Mouse (Mus musculus) limb, embryonic 14.5 days (tissue): ENCODE results near the gene Mlst8. TPM values are rescaled to one million over a fixed set of nuclear protein-coding genes. Genes with fewer than 3 reads are reported as not detected.
A peak's percentile ranks its signal among the peaks of the same experiment; 100 is the strongest.

Experiments
- ATAC-seq: fragments of 200-750 bp; cut with Nextera tagmentation; 2 replicates; pipeline ENCODE4 v1.8.0; 2017; ENCODE audit warnings: low read depth, moderate number of reproducible peaks, moderate TSS enrichment; ENCODE audit not compliant: low FRiP score
- DNase-seq: peaks from one replicate; pipeline ENCODE4 v3.0.0-alpha.2; 2015; ENCODE audit warnings: low spot score
- H3K27ac ChIP-seq: fragments of 300-500 bp; sonication (generic); replicated peaks from 2 replicates; pipeline ENCODE4 v1.5.1; 2014; ENCODE audit warnings: low read depth, mild to moderate bottlenecking, low read length, moderate library complexity, mixed read lengths
- H3K27me3 ChIP-seq: fragments of 300-500 bp; sonication (generic); 2 replicates; pipeline ENCODE4 v1.6.1; 2014; ENCODE audit warnings: low read length, mixed read lengths; ENCODE audit not compliant: control insufficient read depth, insufficient read depth
- H3K36me3 ChIP-seq: fragments of 300-500 bp; sonication (generic); 2 replicates; pipeline ENCODE4 v1.6.1; 2014; ENCODE audit warnings: mild to moderate bottlenecking, low read length, moderate library complexity, mixed read lengths; ENCODE audit not compliant: control insufficient read depth, insufficient read depth
- H3K4me1 ChIP-seq: fragments of 300-500 bp; sonication (generic); 2 replicates; pipeline ENCODE4 v1.6.1; 2014; ENCODE audit warnings: antibody characterized with exemption, low read length, mixed read lengths; ENCODE audit not compliant: control insufficient read depth, insufficient read depth
- H3K4me2 ChIP-seq: fragments of 300-500 bp; sonication (generic); replicated peaks from 2 replicates; pipeline ENCODE4 v1.6.1; 2014; ENCODE audit warnings: low read depth, mild to moderate bottlenecking, low read length, moderate library complexity; ENCODE audit not compliant: severe bottlenecking
- H3K4me3 ChIP-seq: fragments of 300-500 bp; sonication (generic); replicated peaks from 2 replicates; pipeline ENCODE4 v1.5.1; 2014; ENCODE audit warnings: low read length
- H3K9ac ChIP-seq: fragments of 300-500 bp; sonication (generic); 2 replicates; pipeline ENCODE4 v1.6.1; 2014; ENCODE audit warnings: mild to moderate bottlenecking, low read depth, low read length, moderate library complexity; ENCODE audit not compliant: severe bottlenecking
- H3K9me3 ChIP-seq: fragments of 300-500 bp; sonication (generic); 2 replicates; pipeline ENCODE4 v1.6.1; 2016; ENCODE audit warnings: low read length; ENCODE audit not compliant: control insufficient read depth
- POLR2A ChIP-seq: fragments of 200-500 bp; IDR thresholded peaks from 2 replicates; pipeline ENCODE4 v1.8.0; 2012; ENCODE audit warnings: inconsistent platforms, mild to moderate bottlenecking, moderate library complexity, borderline replicate concordance; ENCODE audit not compliant: insufficient read depth, insufficient read length; ENCODE audit errors: extremely low read depth
- WGBS: fragments of 180-500 bp; shearing (Covaris S2); extraction: QIAGEN DNeasy Blood & Tissue Kit; methylation state at CpG from one replicate; pipeline ENCODE4 v1.1.7; 2014; 5-methylcytosine and 5-hydroxymethylcytosine counted together
- polyA plus RNA-seq, 2 experiments: library from polyadenylated mRNA; depleted of rRNA in 1 of 2; stranded (reverse) in 1 of 2; unstranded in 1 of 2; fragments of >200 nt; fragmentation: Nextera tagmentation in 1 of 2; extraction: Ambion mirVana in 1 of 2; gene quantifications; 2 replicates each; pipeline versions ENCODE4 v1.2.1 to v1.2.3; 2012 to 2014

Gene Mlst8
- polyA plus RNA-seq, 2 experiments: 27.8 to 46.3 TPM

- Histone ChIP-seq H3K9me3 (no peaks in the 10 kb centered on the region), H3K36me3 (peaks cover 28% of the 10 kb centered on the region), H3K27me3 (no peaks in the 10 kb centered on the region), H3K27ac (no peak overlapping the region; the same call in 1 of the 2 replicates), H3K4me2 (peak overlapping the region; percentile 39), H3K4me1 (peaks cover 7% of the 10 kb centered on the region), H3K9ac (peak overlapping the region; percentile 73; the same call in 1 of the 2 replicates), H3K4me3 (peak overlapping the region; percentile 66)
- 20% methylated on average over 1 of the region's 1 CpGs for WGBS
- ATAC-seq (no peak), DNase-seq (no peak)
- TF ChIP-seq POLR2A: no peak
These were observed 553 bp upstream of the Mlst8 start for GRCm38 (mm10) chr17:24479431-24479830.

- Histone ChIP-seq H3K36me3 (peaks cover 36% of the 10 kb centered on the region), H3K4me2 (peak overlapping the region; percentile 74), H3K4me1 (peaks cover 7% of the 10 kb centered on the region), H3K4me3 (peak overlapping the region; percentile 66), H3K27me3 (no peaks in the 10 kb centered on the region), H3K9me3 (no peaks in the 10 kb centered on the region), H3K27ac (no peak overlapping the region), H3K9ac (peak overlapping the region; percentile 73)
- no peak for DNase-seq
- 47% methylated on average over 11 of the region's 11 CpGs for WGBS
- no peak for ATAC-seq
- no peak for TF ChIP-seq POLR2A
These were observed 785 bp downstream of the Mlst8 start for GRCm38 (mm10) chr17:24477985-24478600.

- H3K4me1 ChIP-seq: peaks cover 13% of the 10 kb centered on the region
These were observed 1.6 kb downstream of the Mlst8 start for GRCm38 (mm10) chr17:24477053-24477984.

GRCm38 (mm10) chr17:24476022-24476776 is 2.7 kb downstream of the Mlst8 start:
- no peaks in the 10 kb centered on the region for H3K27me3 ChIP-seq
- H3K36me3 ChIP-seq: peaks cover 42% of the 10 kb centered on the region
- no peak overlapping the region for H3K4me3 ChIP-seq
- ATAC-seq: no peak
- no peak for TF ChIP-seq POLR2A
- H3K9ac ChIP-seq: no peak overlapping the region
- H3K4me2 ChIP-seq: no peak overlapping the region
- no peaks in the 10 kb centered on the region for H3K9me3 ChIP-seq
- WGBS: 91% methylated on average over 10 of the region's 10 CpGs
- DNase-seq: no peak
- no peak overlapping the region for H3K27ac ChIP-seq
- H3K4me1 ChIP-seq: peaks cover 22% of the 10 kb centered on the region

More at GRCm38 (mm10) chr17:24477053-24477984, 1.6 kb downstream of the Mlst8 start:
- Histone ChIP-seq H3K27me3 (no peaks in the 10 kb centered on the region), H3K27ac (no peak overlapping the region), H3K4me3 (peak overlapping the region; percentile 66), H3K9me3 (no peaks in the 10 kb centered on the region), H3K36me3 (peaks cover 42% of the 10 kb centered on the region), H3K9ac (no peak overlapping the region), H3K4me2 (peak overlapping the region; percentile 74; the same call in 1 of the 2 replicates)
- DNase-seq (no peak), ATAC-seq (no peak)
- 93% methylated on average over 20 of the region's 20 CpGs for WGBS
- TF ChIP-seq POLR2A: no peak

- H3K4me3 ChIP-seq: no peak overlapping the region
- TF ChIP-seq POLR2A: no peak
- H3K4me1 ChIP-seq: peaks cover 26% of the 10 kb centered on the region
- H3K27ac ChIP-seq: no peak overlapping the region
- no peak overlapping the region for H3K4me2 ChIP-seq
- no peaks in the 10 kb centered on the region for H3K9me3 ChIP-seq
- 89% methylated on average over 6 of the region's 6 CpGs for WGBS
- no peak for ATAC-seq
- H3K27me3 ChIP-seq: no peaks in the 10 kb centered on the region
- no peak overlapping the region for H3K9ac ChIP-seq
- no peak for DNase-seq
- peaks cover 42% of the 10 kb centered on the region for H3K36me3 ChIP-seq
These were observed 3.3 kb downstream of the Mlst8 start for GRCm38 (mm10) chr17:24475586-24475985.
